Mouse (Mus musculus) kidney, postnatal 10 days (tissue): Measurements from ENCODE around the gene Prpf18.

ENCODE experiments used
- DNase-seq: peaks from one replicate; pipeline ENCODE4 v3.0.0; 2021; ENCODE audit warnings: mixed read lengths

Gene Prpf18

DNA sequence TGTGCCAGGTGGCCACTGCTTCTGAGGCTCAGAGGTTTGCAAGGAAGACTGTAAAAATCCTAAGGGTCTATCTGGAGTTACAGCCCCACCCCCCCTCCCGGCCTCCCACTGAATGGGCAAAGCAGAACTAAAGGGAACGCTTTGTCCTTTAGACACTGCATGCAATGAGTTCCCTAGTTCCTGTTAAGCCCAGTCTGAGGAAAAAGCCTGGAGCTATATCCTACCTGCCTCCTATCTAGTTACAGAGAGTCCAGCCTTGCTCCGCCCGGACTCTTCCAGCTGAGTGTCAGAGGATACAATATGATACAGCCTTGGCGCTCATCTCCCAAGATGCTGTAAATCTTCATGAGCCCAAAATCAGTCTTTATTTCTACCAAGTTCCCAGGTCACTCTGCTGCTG lies 77.7 kb downstream of the Prpf18 start:
- no peak for DNase-seq

DNA sequence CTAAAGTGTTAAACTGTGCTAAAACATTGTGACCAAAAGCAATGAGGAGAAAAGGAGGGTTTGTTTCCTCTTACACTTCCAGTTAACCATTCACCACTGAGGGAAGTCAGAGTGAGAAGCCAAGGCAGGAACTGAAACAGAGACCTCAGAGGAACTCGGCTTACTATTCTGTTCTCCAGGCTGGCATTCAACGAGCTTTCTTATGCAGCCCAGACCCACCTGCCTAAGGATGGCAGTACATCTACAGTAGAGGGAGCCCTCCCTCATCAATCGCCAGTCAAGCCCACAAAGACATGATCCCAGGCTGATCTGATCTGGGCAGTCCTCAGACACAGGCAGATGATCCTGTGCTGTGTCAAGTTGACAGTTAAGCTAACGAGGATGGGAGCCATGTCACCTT lies 78.5 kb downstream of the Prpf18 start:
- DNase-seq, result no peak

DNA sequence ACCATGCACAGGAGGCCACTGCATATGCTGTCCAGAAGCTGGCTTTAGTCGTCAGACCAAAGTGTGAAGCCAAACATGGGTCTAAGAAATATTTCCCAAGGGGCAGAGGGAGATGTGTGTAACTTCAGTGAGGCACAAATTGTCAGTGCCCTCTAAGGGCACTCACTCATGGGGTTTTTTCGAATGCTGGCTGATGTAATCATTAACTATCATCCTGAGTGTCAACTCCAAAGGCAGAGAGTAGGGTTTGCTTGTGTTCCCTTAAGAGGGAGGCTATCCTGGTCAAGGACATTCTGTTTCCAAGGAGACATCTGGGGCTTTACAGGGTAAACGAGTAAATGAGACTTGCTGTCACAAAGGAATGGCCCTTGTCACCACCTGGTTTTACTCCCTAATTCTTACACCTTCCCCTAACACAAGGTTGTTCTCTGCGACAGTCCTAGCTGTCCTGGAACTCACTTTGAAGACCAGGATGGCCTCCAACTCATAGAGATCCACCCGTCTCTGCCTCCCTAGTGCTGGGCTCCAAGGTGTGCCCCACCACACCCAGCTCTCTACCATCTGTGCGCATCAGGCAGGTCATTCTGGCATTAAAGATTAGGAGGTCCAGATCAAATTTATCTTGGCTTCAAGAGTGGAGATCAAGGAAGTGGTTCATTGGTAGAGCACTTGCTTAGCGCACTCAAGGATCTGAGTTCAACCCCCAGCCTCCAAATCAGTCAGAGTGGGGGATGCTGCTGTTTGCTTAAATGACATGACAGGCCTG lies 79.2 kb downstream of the Prpf18 start:
- DNase-seq, result no peak
